Mouse (Mus musculus) ovary, postnatal 14 days (tissue): ENCODE measurements around the gene Ube2l6.
"Not testable (repeated sequence)": the region's sequence is repeated elsewhere in the genome, so short reads cannot be mapped to it uniquely, and the experiment has no call there.

ENCODE experiments used
- DNase-seq: peaks from one replicate; pipeline ENCODE4 v3.0.0; 2022; ENCODE audit warnings: low spot score

Gene Ube2l6

GRCm38 (mm10) chr2:84793154-84793553 is 5.5 kb upstream of the Ube2l6 start:
- DNase-seq, result no peak

- no peak for DNase-seq
Observed at GRCm38 (mm10) chr2:84793871-84794270, 4.8 kb upstream of the Ube2l6 start.

DNA sequence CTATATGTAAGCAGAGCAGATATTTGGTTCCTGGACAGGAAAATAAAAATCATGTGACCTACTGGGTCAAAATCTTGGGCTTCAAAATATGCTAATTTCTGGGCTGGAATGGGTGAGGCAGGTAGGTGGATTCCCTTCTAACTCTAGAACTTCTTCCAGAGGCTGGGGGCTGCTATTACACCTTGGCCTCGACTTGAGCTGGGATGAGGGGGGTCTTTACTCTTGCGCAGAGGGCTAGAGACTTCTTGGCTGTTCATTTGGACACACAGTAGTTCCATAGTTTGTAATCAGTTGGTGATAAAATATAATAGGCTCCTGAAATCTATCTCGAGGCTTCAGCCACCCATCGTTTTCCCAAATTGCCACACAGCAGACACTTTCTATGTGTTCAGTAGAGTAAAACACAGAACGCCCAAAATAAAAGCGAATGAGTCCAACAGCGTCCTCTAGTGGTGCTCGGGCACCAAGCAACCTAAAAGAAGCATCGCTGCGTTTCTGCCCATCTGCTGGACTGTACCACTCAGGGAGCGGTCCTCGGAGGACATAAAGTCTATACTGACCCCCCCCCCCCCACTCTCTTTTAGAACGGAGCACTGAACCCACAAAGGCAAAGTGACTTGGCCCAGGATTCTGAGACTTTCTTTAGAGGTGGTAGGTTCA is 665 bp upstream of the Ube2l6 start:
- peak; percentile 81 for DNase-seq

DNA sequence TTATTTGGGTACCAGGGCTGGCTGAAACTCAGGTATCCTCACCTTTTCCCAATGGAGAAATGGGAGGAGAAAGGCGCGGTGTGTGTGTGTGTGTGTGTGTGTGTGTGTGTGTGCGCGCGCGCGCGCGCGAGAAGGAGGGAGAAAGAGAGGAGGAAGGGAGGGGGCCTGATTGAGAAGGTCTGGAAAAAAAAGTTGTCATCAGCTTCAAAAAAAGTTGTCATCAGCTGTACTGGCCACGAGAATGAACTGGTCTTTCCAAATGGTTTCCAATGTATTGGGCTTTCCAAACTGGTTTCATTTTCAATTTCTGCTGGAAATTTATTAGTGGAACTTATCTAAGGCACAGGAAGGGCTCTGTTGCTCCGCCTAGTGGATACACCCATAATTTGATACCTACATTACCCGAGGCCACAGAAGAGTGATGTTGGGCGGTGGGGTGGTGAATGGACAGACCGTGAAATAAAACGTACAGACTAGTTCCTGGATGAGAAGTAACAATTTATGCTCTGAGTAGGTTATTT is 473 bp downstream of the Ube2l6 start:
- DNase-seq, result peak; percentile 52

GRCm38 (mm10) chr2:84800304-84800703 is 1.7 kb downstream of the Ube2l6 start:
- no peak for DNase-seq

DNA sequence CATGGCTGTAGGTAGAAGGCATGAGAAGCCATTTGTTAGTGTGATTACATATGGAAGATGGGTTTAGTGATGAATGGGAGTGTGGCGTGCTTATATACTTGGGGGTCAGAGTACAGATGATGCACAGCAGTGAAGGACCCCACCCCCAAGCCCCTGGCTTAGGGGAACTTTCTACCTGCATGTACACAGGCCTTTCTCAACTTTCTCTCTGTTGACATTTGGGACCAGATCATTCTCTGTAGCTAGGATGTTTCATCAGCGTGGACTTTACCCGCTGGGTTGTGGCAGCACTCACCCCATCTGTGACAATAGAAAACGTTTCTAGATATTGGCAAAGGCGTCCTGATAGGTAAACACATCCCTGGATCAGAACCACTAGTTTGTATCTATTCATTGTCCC is 2.6 kb downstream of the Ube2l6 start:
- DNase-seq, result not testable (repeated sequence)

DNA sequence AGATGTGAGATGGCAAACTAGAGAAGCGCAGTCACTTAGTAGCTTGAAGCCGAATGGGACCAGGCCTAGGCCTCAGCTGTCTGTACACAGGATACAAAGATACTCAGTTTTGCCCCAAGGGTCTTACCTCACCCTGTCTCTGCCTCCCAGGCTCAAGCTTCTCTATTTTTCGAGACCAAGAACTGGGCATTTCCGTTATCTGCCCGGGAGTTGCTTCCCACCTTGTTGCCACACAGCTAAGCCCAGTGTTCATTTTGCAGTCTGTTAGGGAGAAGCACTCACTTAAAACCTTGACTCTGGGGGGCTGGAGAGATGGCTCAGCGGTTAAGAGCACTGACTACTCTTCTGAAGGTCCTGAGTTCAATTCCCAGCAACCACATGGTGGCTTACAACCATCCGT is 5.3 kb downstream of the Ube2l6 start:
- no peak for DNase-seq

- DNase-seq, result no peak
Observed at GRCm38 (mm10) chr2:84806546-84806945, 7.9 kb downstream of the Ube2l6 start.

GRCm38 (mm10) chr2:84809330-84809729 is 10.7 kb downstream of the Ube2l6 start:
- DNase-seq, result no peak

DNA sequence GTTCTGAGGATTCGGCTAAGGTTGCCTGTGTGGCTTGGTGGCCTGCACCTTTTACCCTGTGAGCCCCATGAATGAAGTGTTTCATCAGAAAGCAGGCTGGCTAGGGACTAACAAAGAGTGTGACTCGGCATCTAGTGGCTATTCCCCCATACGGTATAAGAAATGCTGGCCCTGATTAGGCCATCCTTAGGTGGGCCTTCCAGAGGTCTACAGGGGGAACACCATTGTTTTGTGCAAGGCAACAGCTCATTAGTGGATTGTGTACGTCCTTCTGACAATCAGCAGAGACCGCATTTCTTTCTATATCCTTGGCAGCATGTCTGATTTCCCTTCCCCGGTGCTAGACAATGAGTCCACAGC is 11.9 kb downstream of the Ube2l6 start:
- no peak for DNase-seq

DNA sequence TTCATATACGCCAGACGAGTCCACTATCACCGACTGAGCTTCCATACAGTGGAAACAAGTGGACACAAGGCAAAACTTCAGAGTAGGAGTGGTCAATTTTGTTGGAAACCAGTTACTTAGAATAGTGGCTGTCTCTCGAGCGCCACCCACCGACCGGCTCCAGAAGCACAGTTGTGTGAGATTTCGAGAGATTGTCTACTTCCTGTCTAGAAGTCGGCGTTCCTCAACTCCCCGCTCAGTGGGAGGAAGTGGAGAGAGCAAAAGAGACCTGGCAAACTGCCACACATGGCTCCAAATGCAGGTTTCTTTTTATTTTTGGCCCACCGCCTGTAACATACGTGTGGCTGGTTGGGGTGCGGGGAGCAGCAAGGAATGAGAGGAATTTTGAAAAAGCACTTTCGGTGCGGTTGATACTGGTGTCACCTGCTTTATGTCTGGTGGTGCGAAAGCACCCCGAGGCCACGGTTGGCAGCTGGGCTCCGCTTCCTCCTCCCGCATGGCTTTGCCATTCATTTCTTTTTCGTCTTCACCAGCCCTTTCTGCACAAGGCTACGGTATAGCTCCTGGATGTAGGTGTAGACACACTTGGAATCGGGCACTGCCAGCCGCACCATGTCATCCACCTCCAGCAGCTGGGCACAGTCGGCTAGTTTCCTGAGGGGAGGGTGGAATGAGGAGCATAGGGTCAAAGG is 12.4 kb downstream of the Ube2l6 start:
- peak; percentile 88 for DNase-seq

DNA sequence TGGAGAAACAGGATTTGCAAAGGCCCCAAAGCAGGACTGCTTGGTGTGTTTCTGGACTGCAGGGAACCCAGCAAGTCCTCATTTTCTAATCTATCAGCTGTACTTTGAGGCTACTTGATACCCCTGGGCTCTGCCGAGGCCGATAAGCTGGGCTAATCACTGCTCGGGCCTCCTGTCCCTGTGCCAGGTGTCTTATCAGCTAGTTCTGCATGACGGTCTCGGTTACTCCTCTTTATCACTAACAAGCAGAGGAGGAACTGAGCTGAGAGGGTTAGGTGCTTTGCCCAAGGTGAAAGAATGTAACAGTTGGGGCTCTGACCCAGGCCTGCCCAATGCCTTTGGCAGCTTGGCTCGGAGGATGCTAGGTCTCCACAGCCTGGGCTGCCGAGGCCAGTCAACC is 13.3 kb downstream of the Ube2l6 start:
- peak; percentile 13 for DNase-seq

GRCm38 (mm10) chr2:84812676-84813075 is 14.0 kb downstream of the Ube2l6 start:
- DNase-seq, result no peak

- no peak for DNase-seq
Observed at GRCm38 (mm10) chr2:84819861-84820260, 21.2 kb downstream of the Ube2l6 start.

DNA sequence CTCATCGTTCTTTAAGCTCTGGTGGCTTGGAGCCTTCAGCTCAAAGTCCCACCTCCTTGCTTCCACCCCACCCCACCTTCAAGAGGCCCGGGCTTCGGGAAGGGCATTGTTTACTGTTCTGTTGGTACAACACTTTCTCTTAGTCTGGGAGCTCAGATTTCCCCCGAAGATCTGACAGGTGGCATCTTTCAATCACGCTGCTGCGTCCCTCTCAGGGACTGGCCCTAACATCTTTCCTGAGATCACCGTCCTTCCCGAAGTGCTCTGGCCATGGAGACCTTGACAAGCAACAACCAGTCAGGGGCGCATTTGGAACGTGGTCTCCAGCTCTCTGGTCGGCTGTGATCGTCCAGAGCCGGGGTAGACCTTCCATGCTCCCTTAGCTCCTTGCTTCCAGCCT is 23.9 kb downstream of the Ube2l6 start, which contains the start of gene Smtnl1:
TSS of gene Smtnl1 (minus strand) at position 101 of the 400 bp plus-strand sequence.
- no peak for DNase-seq

- no peak for DNase-seq
Observed at GRCm38 (mm10) chr2:84823237-84823636, 24.6 kb downstream of the Ube2l6 start.

- DNase-seq, result peak; percentile 75
Observed at GRCm38 (mm10) chr2:84826488-84827282, 28.1 kb downstream of the Ube2l6 start, which contains the start of gene Timm10. Gene Timm10, plus strand, starts transcription at chr2:84826997.

GRCm38 (mm10) chr2:84827283-84827920 is 28.8 kb downstream of the Ube2l6 start:
- DNase-seq, result no peak

DNA sequence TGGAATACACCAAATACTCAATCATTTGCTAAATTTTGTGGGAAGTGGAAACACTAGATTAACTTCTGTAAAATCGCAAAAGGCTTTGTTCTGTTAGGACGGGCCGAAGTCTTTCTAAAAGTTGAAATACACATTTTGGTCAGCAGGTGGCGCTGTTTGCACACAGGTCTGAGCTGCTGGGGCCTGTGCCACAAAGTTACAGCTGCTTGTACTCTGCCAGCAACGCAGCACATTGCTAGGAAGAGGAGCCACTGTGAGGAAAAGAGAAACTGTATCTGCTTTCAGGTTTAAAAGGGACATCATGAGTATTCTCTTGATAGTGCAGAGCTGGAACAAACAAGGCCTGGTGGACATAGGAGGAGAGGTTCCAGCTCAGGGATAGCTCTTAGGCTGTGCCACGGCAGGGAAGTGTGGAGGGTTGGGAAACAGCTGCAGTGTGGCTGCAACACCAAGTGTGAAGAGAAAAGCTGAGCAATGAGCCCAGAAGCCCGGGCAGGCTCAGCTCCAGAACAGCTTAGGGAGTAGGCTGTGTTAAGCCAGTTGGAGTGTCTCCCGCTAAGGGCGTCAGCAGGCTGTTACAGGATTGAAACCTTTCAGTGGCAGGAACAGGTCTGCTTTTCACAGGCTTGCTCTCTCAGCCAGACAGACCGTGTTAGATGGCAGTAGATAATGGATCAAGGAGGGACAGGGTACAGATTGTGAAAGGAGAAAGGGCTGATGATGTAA is 33.2 kb downstream of the Ube2l6 start:
- peak; percentile 89 for DNase-seq

- DNase-seq, result no peak
Observed at GRCm38 (mm10) chr2:84837107-84837506, 38.5 kb downstream of the Ube2l6 start.

DNA sequence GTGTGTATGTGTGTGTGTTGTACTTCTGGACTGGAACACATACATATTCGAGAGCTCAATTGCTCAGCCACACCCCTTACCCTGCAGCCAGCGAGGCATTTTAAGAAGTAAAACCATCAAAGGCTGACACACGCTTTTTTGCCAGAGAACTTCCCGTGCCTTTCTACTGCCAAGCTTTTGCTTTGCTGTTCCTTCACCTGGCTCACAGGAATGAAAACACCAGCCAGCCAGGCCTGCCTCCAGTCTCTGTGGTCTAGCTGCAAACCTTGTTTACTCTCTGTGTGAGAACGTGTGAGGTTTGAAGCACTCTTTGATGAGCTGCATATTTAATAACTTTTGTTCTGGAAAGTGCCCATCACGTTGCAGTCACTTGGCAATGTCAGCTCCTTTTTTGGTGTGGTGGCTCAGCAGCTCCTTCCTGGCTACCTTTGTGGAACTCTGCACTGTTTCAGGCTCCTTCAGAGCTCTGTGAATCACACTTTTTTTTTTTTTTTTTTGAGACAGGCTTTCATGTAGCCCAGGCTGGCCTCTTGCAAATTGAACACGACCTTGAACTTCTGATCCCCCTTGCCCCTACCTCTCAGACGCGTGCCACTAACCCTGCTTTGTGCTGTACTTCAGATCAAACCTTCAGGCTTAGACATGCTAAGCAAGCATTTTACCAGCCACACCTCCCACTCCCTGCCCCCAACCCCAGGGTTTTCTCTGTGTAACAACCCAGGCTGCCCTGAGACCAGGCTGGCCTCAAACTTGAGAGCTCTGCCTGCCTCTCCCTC is 39.4 kb downstream of the Ube2l6 start:
- DNase-seq, result no peak
